Mouse (Mus musculus) testis, adult 2 months (tissue): ENCODE data around the gene Cdc37.

ENCODE experiments used
- CTCF ChIP-seq: fragments of 200-500 bp; IDR thresholded peaks from 2 replicates; pipeline ENCODE4 v1.5.1; 2012; ENCODE audit warnings: low read depth, mild to moderate bottlenecking, inconsistent platforms, low read length, moderate library complexity; ENCODE audit not compliant: control insufficient read depth, insufficient read depth, insufficient replicate concordance
- POLR2A ChIP-seq: fragments of 200-500 bp; IDR thresholded peaks from 2 replicates; pipeline ENCODE4 v1.6.1; 2012; ENCODE audit warnings: low read depth, mild to moderate bottlenecking, inconsistent platforms, low read length, moderate library complexity; ENCODE audit not compliant: control insufficient read depth

DNA sequence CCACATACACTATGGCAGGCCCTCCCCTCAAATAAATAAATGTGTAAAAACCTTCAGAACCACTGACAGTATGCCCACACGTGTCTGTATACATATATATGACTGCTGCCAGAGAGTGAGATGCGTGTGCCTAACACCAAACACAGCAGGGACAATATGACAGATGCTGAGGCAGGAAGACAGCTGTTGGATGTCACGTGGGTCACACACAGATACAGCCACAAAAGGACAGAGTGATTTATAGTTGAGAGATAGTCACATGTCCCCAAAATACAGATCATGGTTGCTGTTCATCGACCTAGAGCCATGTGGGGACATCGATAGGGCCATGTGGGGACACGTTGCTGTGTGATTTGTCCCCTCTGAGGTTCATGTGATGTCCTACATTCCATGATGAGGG lies 32.7 kb downstream of the Cdc37 start:
- TF ChIP-seq CTCF (no peak), POLR2A (no peak)
